Mouse (Mus musculus): ENCODE data around the gene Aoc2. TPM values are rescaled to one million over a fixed set of nuclear protein-coding genes. Genes with fewer than 3 reads are reported as not detected.

Gene Aoc2
- total and polyA plus RNA-seq, 3 experiments = 12.1 to 21.1 TPM; not detected in 1

DNA sequence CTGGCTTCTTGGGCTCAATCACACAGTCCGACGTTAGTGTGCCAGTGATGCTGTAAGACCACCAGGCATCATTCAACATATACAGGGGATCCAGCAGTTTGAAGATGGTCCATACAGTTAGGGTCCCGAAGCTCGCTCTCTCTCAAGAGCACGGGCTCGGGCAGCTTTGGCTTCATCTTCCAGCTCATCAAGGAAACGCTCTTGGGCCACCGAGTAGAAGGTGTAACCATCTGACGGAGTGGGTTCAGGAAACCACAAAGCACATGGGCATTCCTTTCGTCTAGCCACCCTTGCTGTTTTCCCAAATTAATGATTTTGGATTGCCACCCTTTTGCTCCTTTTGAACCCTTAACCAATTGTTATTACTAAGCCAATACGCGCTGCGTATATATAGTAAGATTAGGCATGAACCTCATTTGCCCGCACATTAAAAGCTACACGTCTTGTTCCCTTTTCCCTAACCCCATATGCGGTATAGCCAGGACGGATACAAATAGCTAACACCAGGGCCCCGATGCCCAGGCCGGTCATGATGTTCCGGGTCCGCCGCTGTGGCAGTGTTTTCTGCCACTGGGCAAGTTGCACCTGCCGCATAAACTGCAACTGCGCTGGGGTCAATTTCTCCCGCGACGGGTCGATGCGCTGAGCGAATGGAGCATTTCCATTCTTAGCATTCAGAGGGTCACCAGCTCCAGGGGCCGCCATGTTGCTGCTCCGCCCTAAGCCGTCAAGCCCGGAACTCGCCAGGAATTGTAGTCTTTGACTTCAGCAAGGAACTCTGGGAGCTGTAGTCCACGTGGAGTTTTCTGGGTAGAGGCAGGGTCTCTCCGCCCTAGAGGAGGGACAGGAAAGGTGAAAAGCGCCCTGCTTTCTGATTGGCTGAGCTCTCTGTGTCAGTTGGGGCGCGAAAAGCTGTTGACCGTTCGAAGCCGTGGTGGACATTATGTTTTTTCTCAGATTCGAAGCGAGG is 46.4 kb upstream of the Aoc2 start, which contains the start of the genes Cntd1 and Coa3:
Cntd1 (plus strand) TSS at position 790 of the 970 bp plus-strand sequence.
Coa3 (minus strand) TSS at position 892 of the 970 bp plus-strand sequence.
- no peaks in the 10 kb centered on the region for H3K9me3 ChIP-seq (replicated peaks; ENCODE audit: insufficient read depth, low read length)
- H3K4me1 ChIP-seq (ENCODE audit: control insufficient read depth in 1 of 2, insufficient read depth in 2 of 2, low read length in 2 of 2) = peaks cover 0 to 18% of the 10 kb centered on the region in 2 experiments; a peak in 3 of 4 replicates
- H3K79me2 ChIP-seq (ENCODE audit: control insufficient read depth, insufficient read depth, low read length, poor library complexity) = peaks cover 15% of the 10 kb centered on the region
- H3K9ac ChIP-seq (ENCODE audit: control insufficient read depth, low read depth, low read length, poor library complexity, severe bottlenecking) = peak within 1 kb of the TSS; percentile 79
- peaks cover 0 to 13% of the 10 kb centered on the region in 2 experiments; a peak in 2 of 4 replicates for H3K36me3 ChIP-seq (ENCODE audit: control insufficient read depth in 1 of 2, insufficient read depth in 2 of 2, low read length in 2 of 2)
- peak within 1 kb of the TSS; percentile 69 for H3K27ac ChIP-seq (ENCODE audit: control insufficient read depth, low read depth, low read length)
- peak; percentile 98 for DNase-seq (ENCODE audit: low read depth, low spot score)
- peak within 1 kb of the TSS; percentile 76 to 80 for H3K4me3 ChIP-seq (ENCODE audit: control insufficient read depth in 1 of 2, insufficient read depth in 1 of 2, low read depth in 2 of 2, low read length in 2 of 2)
- H3K27me3 ChIP-seq (ENCODE audit: control insufficient read depth in 1 of 2, insufficient read depth in 2 of 2, low read length in 2 of 2) = no peaks in the 10 kb centered on the region
- TF ChIP-seq CHD2 (IDR thresholded peaks at IDR 0.05; ENCODE audit: low read length) (no peak), ZKSCAN1 (IDR thresholded peaks at IDR 0.05; ENCODE audit: low read depth, low read length) (no peak), NRF1 (IDR thresholded peaks at IDR 0.05; ENCODE audit: insufficient read depth, low read depth, low read length, poor library complexity, severe bottlenecking) (peak; percentile 20; the same call in 1 of the 2 replicates), SMC3 (IDR thresholded peaks at IDR 0.05; ENCODE audit: low read depth, low read length) (no peak), ZNF384 (IDR thresholded peaks at IDR 0.05; ENCODE audit: low read depth, low read length) (no peak), MAZ (IDR thresholded peaks at IDR 0.05; ENCODE audit: low read depth, low read length) (0 out of 2 replicates have a peak, but pooled peaks have one; percentile 19), POLR2A (IDR thresholded peaks at IDR 0.05; ENCODE audit: control insufficient read depth in 1 of 2, insufficient read depth in 1 of 2, low read depth in 1 of 2, low read length in 2 of 2, poor library complexity in 1 of 2) (peak; percentile 88 to 96), TAL1 (IDR thresholded peaks at IDR 0.05; ENCODE audit: low read length) (no peak), CHD1 (IDR thresholded peaks at IDR 0.05; ENCODE audit: low read depth, low read length) (peak; percentile 87; the same call in 1 of the 2 replicates), MAFK (IDR thresholded peaks at IDR 0.05; ENCODE audit: borderline replicate concordance, low read depth, low read length) (no peak), POLR2AphosphoS2 (IDR thresholded peaks at IDR 0.05; ENCODE audit: low read length) (peak; percentile 85), POLR2AphosphoS5 (IDR thresholded peaks at IDR 0.05; ENCODE audit: borderline replicate concordance, low read depth, low read length) (no peak), E2F4 (IDR thresholded peaks at IDR 0.05; ENCODE audit: borderline replicate concordance, low read depth, low read length) (peak; percentile 74; the same call in 1 of the 2 replicates), MYB (IDR thresholded peaks at IDR 0.05; ENCODE audit: low read depth, low read length) (peak; percentile 81), TBP (IDR thresholded peaks at IDR 0.05; ENCODE audit: low read depth, low read length) (peak; percentile 88), GATA1 (IDR thresholded peaks at IDR 0.05; ENCODE audit: low read depth, low read length) (no peak), HCFC1 (IDR thresholded peaks at IDR 0.05; ENCODE audit: low read depth, low read length) (peak; percentile 99), CTCF (IDR thresholded peaks at IDR 0.05 in 2 of 3, conservative IDR thresholded peaks at IDR 0.05 in 1 of 3; ENCODE audit: control insufficient read depth in 1 of 3, insufficient read depth in 1 of 3, low read depth in 2 of 3, low read length in 3 of 3, poor library complexity in 1 of 3, severe bottlenecking in 1 of 3) (no peak), USF1 (IDR thresholded peaks at IDR 0.05; ENCODE audit: low read depth, low read length) (peak; percentile 72), USF2 (IDR thresholded peaks at IDR 0.05; ENCODE audit: borderline replicate concordance in 1 of 2, insufficient read depth in 1 of 2, low read depth in 1 of 2, low read length in 2 of 2) (no peak), ZMIZ1 (IDR thresholded peaks at IDR 0.05; ENCODE audit: low read depth, low read length) (no peak; the same call in 1 of the 2 replicates), MEF2A (IDR thresholded peaks at IDR 0.05; ENCODE audit: extremely low read depth, insufficient replicate concordance, low read depth, low read length, poor library complexity, severe bottlenecking) (no peak), RCOR1 (IDR thresholded peaks at IDR 0.05; ENCODE audit: low read depth, low read length) (no peak), MAX (IDR thresholded peaks at IDR 0.05; ENCODE audit: low read length) (peak; percentile 98), SIN3A (IDR thresholded peaks at IDR 0.05; ENCODE audit: low read length) (peak; percentile 88; the same call in 1 of the 2 replicates), GABPA (IDR thresholded peaks at IDR 0.05; ENCODE audit: low read depth, low read length) (no peak), TCF12 (IDR thresholded peaks at IDR 0.05; ENCODE audit: low read depth, low read length) (peak; percentile 67), BHLHE40 (IDR thresholded peaks at IDR 0.05; ENCODE audit: borderline replicate concordance, low read depth, low read length) (no peak), MYC (IDR thresholded peaks at IDR 0.05; ENCODE audit: low read depth, low read length) (peak; percentile 75), NELFE (IDR thresholded peaks at IDR 0.05; ENCODE audit: low read depth, low read length) (peak; percentile 74), MXI1 (IDR thresholded peaks at IDR 0.05; ENCODE audit: low read depth, low read length) (peak; percentile 68; the same call in 1 of the 2 replicates), RAD21 (IDR thresholded peaks at IDR 0.05; ENCODE audit: low read depth, low read length) (no peak), ETS1 (IDR thresholded peaks at IDR 0.05; ENCODE audit: low read depth, low read length) (peak; percentile 39; the same call in 1 of the 2 replicates), ZC3H11A (IDR thresholded peaks at IDR 0.05; ENCODE audit: low read depth, low read length) (no peak), JUND (IDR thresholded peaks at IDR 0.05; ENCODE audit: low read depth, low read length) (no peak)
